Mouse (Mus musculus) common myeloid progenitor, adult 5-6 weeks (primary cell): ENCODE data around the gene Phc2. TPM values are rescaled to one million over a fixed set of nuclear protein-coding genes. Genes with fewer than 3 reads are reported as not detected.
"Not testable (repeated sequence)": the region's sequence is repeated elsewhere in the genome, so short reads cannot be mapped to it uniquely, and the experiment has no call there.

Experiments
- ATAC-seq: replicated peaks from 2 replicates; pipeline ENCODE4 v1.8.0; 2016; ENCODE audit warnings: low read depth, mild to moderate bottlenecking, moderate TSS enrichment, inconsistent platforms; ENCODE audit not compliant: poor library complexity, severe bottlenecking
- total RNA-seq: library from RNA; stranded (forward); fragments of 200-1000, 187-1606 nt; gene quantifications from 2 replicates; pipeline ENCODE4 v1.2.3, GENCODE M21; 2017

Phc2 gene
- total RNA-seq, result 21.2 and 23.0 TPM in 2 replicates

DNA sequence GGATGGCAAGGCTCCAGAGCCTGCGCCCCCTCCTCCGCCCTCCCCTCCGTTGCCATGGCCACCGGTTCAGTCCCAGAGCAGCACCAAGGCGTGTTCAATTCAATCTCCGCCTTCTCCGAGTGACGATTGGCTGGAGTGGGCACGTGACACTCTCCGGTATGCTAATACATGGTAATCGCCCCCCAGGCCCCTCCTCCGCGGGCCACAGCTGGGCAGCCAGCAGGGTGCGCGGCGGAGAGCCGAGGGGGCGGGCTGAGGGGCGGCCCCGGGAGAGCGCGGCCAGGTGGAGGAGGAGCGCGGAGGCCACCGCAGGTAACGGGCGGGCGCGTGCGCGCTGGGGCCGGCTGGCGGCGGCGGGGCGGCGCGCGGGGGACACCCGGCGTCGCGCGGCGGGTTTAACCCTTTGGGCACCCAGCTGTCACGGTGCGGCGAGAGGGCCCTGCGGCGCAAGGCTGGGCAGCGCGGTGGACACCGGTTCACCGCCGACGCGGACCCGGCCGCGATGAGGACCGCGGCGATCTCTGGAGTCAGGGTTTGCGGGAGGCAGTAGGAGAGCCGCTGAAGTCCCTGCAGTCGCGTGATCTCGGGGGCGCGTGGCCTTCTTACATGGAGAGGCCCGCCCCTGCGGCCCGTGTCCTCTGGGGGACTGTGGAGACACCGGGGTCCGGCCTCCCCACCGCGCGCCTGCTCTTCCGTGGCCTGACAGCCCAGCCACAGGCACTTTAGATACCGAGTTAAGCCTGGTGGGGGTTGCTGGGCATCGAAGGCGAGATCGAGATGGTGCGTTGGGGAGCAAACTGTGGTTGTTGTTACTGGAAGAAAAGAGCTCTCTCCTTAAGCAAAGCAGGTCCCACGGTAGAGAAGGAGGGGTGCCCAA, at the start of gene Phc2:
Phc2 (plus strand) TSS at position 198 of the 877 bp plus-strand sequence.
- peak; percentile 90 for ATAC-seq

DNA sequence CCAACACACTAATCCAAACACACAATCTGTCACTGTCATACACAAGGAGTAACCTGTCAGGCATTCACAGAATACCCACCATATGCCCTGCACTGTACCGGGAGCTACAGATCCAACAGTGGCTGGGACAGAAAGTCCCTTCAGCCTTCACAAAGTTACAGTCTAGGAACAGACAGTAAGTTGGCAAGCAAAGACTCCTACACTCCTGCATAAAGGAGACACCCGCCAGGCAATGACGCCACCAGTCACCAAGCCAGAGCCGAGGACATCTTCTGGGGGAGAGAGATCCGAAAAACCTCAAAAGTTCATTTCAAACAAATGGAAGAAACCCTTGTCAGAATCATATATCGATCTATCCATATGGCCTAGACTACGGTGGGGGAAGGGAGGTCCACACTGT, 47.9 kb upstream of the Phc2 start:
- no peak for ATAC-seq

GRCm38 (mm10) chr4:128607661-128608060, 46.8 kb upstream of the Phc2 start:
- no peak for ATAC-seq

DNA sequence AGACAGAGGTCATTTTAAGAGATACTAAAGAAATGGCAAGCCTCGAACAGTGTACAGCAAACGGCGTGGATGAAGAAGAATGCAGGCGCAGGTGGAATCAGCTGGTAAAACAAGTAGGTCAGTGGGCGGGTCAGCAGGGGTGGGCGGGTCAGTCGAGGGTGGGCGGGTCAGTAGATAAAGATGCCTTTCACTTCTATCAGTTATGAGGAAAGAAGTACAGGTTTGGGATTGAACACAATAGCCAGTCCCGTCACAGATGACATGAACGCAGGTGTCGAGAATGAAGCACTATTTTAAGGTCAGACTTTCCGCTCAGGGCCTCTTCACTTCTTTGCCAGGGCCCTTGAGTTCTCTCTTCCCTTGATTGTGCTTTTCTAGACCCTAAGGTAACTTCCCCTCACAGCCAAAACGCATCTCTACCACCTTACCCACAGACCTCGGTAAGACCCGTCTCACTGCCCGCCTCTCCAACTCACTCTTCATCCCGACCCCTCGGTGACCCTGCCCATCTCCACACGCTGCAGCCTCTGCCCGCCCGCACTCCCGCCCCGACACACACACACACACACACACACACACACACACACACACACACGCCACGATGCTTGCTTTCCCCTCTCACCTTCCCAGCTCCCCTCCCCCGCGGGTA, 45.1 kb upstream of the Phc2 start:
- ATAC-seq, result no peak; the same call in 1 of the 2 replicates

DNA sequence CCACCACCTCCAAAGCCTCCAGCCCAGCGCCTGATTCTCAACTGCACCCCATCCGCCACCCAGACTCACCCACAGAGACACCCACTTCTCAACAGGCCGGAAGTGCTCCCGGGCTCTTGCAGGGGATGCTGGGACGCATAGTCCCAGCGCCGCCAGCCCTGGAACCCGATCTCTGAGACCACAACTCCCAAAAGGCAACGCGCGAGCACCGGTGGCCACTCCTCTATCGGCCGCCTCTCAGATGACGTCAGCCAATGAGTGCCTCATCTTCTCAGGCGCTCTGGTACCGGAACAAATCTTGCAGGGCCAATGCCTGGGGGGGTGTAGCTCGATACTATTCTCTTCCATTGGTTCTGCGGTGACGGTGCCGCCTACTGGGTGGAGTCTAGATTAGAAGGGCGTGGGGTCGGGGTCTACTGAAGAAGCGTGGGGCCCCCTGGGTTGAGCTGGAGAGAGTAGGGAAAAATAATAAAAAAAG, 44.5 kb upstream of the Phc2 start, which contains the start of gene Zscan20:
Zscan20 (minus strand) TSS at position 174 of the 478 bp plus-strand sequence.
- ATAC-seq, result peak; percentile 96

DNA sequence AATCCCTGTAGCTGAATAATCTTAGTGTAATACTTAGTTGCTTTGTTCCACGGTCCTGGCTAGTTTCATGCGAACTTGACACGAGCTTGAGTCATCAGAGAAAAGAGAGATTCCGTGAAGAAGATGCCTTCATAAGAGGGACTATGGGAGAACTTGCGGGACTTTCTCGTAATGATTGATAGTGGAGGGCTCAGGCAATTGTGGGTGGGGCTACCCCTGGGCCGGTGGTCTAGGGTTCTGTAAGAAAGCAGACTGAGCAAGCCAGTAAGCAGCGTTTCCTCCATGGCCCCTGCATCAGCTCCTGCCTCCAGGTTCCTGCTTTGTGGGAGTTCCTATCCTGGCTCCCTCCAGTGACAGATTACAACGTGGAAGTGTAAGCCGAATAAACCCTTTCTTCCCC, 43.8 kb upstream of the Phc2 start:
- no peak for ATAC-seq

DNA sequence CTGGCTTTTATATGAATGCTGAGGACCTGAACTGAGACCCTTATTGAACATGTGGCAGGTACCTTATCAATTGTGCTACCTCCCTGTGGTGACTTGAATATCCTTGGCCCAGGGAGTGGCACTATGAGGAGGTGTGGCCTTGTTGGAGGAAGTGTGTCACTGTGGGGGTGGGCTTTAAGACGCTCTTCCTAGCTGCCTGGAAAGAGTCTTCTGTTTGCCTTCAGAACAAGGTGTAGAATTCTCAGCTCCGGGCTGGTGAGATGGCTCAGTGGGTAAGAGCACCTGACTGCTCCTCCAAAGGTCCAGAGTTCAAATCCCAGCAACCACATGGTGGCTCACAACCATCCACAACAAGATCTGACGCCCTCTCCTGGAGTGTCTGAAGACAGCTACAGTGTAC, 42.8 kb upstream of the Phc2 start:
- not testable (repeated sequence) for ATAC-seq

DNA sequence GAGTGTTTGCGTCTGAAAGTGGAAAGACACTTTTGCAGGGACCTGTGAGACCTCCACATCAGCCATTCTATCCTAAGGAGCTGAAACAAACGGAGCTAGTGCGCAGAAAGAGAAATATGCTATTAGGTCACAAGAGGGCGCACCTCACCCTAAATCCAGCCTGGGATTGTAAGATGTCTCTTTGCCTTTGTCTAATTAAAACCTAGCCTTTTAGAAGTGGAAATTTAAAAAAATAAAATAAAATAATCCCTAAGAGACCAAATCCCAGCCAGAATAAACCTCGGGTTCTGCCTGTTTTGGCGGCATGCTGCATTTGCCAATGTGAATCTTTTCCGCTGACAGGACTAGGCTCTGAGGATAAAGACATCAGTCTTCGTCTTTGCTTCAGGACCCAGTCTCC, 41.2 kb upstream of the Phc2 start:
- ATAC-seq, result no peak

- peak; percentile 33 for ATAC-seq
Observed at GRCm38 (mm10) chr4:128615761-128616160, 38.7 kb upstream of the Phc2 start.

- ATAC-seq, result peak; percentile 64
Observed at GRCm38 (mm10) chr4:128617363-128618120, 37.0 kb upstream of the Phc2 start.

DNA sequence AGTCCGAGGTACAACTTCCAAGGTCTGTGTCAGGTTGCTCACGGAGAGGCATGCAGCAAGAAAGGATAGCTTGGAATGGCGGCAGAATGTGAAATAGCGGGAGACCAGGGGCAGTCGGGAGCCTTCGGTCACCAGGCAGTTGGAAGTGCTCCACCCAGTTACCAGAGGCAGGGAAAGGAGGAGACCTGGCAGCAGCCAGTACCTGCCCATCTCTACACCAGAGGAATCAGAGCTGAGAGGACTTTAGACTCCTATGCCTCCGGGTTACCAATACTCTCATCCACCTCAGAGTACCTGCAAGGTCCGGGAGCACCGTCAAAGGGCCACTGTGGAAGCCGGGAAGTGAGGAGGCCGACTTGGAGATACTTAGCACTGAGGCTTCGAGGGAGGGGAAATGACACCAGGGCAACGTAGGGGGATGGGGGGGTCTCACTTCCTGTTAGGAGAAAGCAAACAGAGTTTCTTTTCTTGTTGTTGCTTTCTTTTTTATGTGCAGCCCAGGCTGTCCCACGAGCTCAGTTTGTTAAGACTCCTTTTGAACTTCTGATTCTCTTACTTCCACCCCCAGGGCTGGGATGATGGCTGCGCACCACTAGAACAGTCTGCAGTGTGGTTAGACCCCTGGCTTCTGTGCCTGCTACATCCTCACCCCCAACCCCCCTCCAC, 36.1 kb upstream of the Phc2 start, which contains the start of gene Tlr12:
Tlr12 (minus strand) TSS at position 374 of the 666 bp plus-strand sequence.
- ATAC-seq, result peak; percentile 9; the same call in 1 of the 2 replicates

- 0 out of 2 replicates have a peak, but pooled peaks have one; percentile 4 for ATAC-seq
Observed at GRCm38 (mm10) chr4:128618963-128619362, 35.5 kb upstream of the Phc2 start.

- no peak for ATAC-seq
Observed at GRCm38 (mm10) chr4:128620572-128620971, 33.9 kb upstream of the Phc2 start.

DNA sequence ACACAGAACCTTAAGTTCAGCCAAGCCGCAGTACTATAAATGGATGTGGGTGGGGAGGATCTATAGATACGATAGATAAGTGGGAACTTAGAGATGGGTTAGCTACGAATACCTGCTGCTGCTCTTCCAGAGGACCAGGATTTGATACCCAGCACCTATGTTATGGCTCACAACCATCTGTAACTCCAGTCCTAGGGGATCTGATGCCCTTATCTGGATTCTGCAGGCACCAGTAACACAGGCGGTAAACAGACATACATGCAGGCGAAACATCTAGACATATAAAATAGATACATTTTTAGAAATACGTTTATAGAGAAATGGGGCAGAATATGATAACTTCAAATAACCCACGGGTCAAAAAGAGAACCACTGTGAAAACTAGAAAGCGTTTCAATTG, 33.4 kb upstream of the Phc2 start:
- ATAC-seq, result no peak

GRCm38 (mm10) chr4:128635451-128635850, 19.1 kb upstream of the Phc2 start:
- ATAC-seq, result no peak

GRCm38 (mm10) chr4:128635894-128636585, 18.5 kb upstream of the Phc2 start:
- peak; percentile 15; the same call in 1 of the 2 replicates for ATAC-seq

DNA sequence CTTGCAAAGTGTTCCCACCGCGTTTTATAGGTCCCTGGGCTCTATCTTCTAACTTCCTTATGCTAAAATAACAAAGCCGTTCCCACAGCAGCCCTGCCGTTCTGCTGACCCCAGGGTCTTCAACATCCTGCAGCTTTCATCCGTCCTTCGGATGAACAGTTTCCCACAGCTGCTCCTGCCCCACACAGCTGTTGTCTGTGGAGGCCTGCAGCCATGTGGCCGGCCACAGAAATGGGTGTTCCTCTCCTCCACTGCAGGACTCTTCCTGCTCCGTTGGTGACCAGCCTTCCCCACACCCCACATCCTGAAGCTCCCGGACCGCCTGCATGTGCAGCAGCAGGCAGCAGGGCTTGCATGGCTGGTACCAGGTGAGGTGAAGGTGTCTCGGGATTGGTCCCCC, 17.3 kb upstream of the Phc2 start:
- peak; percentile 69 for ATAC-seq

- peak; percentile 34 for ATAC-seq
Observed at GRCm38 (mm10) chr4:128638265-128638923, 16.1 kb upstream of the Phc2 start.
